Mouse (Mus musculus) cerebellum, postnatal 14 days (tissue): ENCODE results near the gene Hyal1.

Source experiments
- DNase-seq, 2 experiments: peaks; one replicate each; pipeline ENCODE4 v3.0.0; 2021; ENCODE audit warnings: mixed read lengths in 2 of 2

Gene Hyal1

GRCm38 (mm10) chr9:107598385-107598784 lies 21.7 kb downstream of the Hyal1 start:
- DNase-seq, result no peak

DNA sequence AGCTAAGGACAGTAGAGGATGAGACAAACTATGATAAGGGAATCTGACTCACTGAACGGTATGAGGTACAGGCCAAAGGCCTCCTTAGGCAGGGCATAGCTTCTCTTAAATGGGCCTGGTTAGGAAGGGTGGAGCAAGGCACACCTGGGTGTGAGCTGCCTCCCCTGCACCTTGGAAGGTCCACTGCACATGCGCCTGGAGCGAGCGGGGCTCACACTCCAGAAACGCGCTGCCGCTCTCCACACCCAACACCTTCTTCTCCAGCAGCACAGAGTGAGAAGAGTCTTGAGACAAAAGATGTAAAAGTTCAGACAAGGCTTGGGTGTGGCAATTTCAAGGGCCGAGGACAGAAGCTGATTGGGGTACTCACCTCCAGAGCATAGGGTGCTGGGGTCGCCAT lies 22.7 kb downstream of the Hyal1 start:
- no peak for DNase-seq

DNA sequence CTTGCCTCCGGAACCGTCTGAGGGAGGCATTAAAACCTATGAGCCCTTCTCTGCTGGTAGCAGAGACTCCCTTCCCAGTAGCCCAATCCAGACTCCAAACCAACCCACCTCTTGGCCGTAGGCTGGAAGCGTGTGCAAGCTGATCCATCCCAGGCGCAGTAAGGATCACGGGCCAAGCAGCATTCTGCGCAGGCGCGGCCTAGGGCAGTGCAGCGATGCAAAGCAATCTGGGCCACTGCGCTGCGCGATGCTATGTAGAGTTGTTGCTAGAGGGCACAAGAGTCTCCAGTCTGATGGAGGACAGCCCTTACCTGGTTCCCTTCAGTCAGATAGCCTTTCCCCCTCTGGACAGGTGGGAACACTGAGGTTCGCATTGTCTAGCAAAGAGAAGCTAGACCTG lies 23.1 kb downstream of the Hyal1 start:
- DNase-seq, result peak; percentile 72 to 74

DNA sequence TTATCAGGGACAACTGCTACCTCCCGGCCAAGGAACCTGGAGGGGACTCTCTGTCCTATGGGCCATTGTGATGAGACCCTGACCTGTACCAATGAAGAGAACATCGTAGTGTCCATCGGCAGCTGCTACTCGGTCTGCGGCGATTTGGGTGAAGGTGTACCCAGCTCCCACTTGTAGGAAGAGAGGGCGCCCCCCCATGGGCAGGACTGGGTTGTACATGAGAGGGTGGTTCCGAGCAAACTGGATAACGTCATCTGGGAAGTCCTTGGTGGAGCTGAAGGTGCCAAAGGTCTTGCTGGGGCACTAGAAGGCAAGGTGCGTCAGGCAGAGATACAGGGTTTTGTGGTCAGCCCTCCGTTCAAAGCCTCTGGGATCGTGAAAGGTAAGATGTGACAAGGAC lies 24.0 kb downstream of the Hyal1 start:
- DNase-seq, result peak in 1 of 2 experiments; percentile 73

DNA sequence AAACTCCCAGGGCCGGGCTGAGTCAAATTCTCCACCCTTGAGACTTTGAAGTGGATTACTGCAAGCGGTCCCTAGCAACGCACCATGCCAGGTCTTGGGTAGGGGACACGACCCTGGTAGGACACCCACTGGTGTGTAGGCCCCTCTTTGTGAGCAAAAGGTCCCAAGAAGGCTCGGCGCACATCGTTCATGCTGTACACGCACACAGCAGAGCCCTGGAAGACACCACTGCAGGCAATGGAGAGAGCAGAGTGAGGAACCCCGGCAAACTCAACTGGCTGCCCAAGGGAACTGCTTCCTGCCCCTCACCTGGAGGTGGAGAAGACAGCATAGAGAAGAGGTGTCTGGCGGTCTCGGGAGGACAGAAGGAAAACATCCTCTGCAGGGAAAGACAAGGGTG lies 24.5 kb downstream of the Hyal1 start:
- no peak for DNase-seq

DNA sequence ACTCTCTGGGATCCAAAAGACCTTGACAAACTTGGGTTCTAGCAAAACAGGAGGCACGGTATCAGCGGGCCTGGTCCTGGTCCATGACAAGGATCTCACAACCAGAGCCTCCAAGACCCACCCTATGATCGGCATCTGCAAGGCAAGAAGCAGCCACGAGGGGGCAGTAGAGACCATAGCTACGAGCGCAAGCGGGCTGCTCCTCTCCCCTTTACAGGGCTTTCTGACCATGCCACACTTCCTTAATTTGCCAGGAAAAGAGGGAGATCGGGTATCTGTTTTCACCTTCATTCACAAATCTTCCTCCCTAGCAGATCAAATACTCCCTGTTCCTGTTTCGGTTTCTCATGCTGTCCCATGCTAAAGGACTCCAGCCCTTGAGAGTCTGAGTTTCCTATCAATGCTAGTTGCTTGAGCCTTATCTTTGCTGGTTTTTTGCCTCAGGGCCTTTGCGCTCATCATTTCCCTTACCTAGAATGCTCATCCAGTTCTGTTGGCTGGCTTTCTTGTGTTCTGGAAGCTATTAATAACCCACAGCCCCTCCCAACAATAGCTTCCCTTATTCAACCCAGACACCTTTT lies 25.4 kb downstream of the Hyal1 start:
- peak; percentile 98 to 100 for DNase-seq

- DNase-seq, result no peak
Measured at GRCm38 (mm10) chr9:107603251-107603650, 26.5 kb downstream of the Hyal1 start.

DNA sequence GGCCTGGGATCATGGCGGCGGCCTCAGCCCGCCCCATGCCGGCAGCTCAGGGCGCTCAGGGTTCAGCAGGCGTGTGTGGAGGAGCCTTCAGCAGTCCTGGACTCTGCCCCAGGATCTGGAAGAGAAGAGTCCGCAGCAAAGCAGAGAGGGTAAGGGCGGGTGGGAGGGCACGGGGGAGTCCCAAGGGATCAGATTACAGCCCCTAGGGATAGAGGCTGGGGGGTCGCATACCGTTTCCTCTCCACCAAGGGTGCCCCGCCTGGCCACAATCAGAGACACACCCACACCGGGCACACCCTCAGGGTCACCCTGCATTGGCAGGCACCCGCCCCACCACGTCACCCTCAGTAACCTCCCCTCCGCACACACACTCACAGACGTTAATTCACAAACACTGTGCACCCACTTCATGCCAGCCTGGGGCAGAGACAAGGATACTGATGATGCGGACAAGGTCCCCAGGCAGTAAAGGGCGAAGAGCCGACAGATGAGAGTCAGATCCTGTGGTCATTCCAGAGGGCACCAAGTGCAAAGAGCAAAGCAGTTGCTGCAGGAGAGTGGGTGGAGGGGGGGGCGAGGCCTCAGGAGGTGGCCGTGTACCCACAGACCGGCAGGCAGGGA lies 28.4 kb downstream of the Hyal1 start:
- DNase-seq, result no peak

- no peak for DNase-seq
Measured at GRCm38 (mm10) chr9:107606591-107606990, 29.9 kb downstream of the Hyal1 start.

- no peak for DNase-seq
Measured at GRCm38 (mm10) chr9:107607036-107607435, 30.3 kb downstream of the Hyal1 start.

GRCm38 (mm10) chr9:107607653-107608245 lies 31.0 kb downstream of the Hyal1 start:
- no peak for DNase-seq

GRCm38 (mm10) chr9:107608741-107609432 lies 32.2 kb downstream of the Hyal1 start, which contains the start of gene Sema3b:
Gene Sema3b (minus strand): TSS chr9:107609229.
- no peak for DNase-seq

DNA sequence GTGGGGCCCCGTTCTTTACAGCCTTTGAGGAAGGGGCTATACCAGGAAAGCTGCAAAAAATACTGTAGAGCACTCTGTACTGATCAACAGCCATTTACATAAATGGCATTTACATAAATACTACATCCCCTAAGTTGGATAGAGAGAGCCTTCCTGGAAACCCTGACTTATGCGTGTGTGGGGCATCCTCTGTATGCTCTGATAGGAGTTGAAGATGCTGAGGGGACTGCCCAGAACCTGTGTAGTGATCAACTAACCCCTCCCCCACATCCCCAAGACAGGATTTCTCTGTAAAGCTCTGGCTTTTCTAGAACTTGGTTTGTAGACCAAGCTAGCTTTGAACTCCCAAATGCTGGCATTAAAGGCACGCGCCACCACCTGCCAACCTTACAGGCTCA lies 32.7 kb downstream of the Hyal1 start:
- DNase-seq, result no peak

DNA sequence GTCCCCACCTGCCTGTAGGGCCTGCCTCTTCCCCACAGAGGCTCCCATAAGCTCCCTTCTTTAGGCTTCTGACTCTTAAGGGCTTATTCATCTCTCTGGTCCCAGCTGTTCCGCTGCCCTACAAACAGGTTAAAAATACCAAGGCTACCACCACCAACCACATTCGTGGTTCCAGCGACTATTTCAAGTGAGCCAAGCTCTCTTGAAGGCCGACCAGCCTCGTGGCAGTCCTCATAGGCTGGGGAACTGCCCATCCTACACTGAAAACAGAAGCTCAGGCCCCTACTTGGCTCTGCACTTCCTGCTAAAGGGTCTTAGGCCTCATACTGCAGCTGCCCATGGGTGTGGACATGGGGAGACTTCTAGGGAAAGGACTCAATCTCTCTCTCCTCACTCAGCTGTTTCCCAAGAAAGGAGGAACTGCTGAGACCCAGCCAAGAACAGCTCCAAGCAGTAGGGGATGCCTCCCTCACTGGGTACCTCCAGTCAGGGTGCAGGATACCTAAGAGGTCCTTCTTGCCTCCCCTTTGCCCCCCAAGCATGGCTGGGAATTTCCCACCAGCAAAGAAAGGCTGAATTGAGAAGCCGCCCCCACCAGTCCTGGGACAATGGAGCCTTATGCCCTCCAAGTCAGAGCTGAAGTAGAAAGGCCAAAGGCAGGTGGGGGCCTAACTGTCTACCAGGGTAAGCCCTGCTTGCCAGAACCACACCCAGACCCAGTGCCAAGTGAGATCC lies 34.9 kb downstream of the Hyal1 start:
- DNase-seq, result no peak

DNA sequence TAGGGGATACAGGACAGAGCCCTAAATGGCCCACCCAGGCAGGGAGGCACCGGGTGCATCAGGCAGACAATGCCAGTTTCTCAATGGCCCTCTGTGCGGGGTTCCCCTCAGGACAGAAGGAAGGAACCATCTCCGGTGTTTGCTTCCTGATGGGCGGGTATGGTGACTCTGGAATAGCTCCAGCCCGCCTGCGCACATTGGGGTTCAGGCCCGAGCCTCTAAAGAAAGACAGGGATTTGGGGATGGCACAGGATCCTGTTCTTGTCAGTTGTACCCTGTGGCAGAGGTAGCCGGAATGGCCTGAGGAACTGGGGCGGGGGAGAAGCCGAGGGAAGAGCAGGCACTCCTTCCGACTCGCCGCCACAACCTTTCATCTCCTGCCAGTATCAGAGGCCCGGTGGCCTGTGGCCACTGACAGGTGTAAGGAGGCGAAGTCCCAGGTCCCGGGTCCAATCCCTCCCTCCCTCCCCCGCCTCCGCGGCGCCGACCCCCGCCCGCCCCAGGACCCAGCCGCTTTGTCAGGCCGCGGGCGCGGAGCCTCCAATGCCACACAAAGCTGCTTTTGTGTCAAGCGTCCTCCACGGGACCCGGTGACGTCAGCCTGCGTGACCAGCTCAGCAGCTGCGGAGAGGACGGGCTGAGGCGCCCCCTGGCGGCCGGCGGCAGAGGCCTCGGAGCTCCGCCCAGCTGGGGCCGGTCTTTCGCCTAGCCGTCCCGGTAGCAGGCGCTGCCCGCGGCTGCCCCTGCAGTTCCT lies 35.6 kb downstream of the Hyal1 start:
- peak; percentile 100 for DNase-seq

GRCm38 (mm10) chr9:107612945-107613569 lies 36.3 kb downstream of the Hyal1 start:
- peak in 1 of 2 experiments; percentile 55 for DNase-seq

DNA sequence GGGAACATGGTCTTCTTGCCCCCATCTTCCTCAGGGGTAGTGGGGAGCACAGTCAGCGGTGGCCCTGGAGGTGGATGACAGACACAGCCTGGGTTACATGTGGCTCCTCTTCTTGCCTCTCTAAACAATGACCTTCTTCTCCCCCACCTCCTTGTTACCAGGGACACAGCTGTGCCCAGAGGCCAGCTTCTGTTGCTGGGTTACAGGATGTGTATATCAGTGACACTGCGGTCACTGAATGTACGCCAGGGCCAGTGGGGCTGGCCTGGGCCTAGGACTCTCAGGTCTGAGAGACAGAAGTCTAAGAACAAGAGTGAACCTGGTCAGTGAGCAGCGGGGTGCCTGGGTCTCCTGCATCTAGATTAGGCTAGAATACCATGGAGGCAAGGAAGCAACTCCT lies 38.3 kb downstream of the Hyal1 start:
- peak in 1 of 2 experiments; percentile 21 for DNase-seq

DNA sequence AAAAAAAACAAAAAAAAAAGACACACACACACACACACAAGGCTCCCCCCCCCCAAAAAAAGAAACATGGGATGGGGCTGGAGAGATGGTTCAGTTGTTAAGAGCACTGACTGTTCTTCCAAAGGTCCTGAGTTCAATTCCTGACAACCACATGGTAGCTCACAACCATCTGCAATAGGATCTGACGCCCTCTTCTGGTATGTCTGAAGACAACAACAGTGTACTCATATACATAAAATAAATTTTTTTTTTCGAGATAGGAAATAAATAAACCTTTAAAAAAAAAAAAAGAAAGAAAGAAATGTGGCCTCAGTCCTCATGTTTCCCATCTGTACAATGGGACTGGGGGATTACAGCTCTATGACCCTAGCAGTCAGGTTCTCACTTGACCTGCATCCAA lies 40.7 kb downstream of the Hyal1 start:
- DNase-seq, result no peak

DNA sequence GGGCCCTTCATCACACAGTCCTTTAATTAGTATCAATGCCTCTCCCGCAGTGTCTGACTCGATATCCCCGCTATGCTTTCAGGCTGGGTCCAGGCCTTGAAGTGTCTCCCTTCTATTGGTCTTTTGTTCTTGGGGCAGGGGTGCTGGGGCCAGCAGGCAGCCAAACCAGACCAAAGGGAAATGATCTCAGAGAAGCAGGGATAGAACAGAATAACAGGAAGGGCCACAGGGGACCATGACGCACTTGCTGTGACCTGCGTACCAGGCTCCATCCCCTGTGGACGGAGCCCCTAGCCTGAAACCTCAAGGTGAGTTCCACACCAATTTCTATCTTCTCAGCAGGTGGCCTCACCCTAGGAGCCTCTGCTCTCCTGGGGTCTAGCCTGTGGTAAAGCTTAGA lies 41.4 kb downstream of the Hyal1 start:
- DNase-seq, result peak in 1 of 2 experiments; percentile 2

DNA sequence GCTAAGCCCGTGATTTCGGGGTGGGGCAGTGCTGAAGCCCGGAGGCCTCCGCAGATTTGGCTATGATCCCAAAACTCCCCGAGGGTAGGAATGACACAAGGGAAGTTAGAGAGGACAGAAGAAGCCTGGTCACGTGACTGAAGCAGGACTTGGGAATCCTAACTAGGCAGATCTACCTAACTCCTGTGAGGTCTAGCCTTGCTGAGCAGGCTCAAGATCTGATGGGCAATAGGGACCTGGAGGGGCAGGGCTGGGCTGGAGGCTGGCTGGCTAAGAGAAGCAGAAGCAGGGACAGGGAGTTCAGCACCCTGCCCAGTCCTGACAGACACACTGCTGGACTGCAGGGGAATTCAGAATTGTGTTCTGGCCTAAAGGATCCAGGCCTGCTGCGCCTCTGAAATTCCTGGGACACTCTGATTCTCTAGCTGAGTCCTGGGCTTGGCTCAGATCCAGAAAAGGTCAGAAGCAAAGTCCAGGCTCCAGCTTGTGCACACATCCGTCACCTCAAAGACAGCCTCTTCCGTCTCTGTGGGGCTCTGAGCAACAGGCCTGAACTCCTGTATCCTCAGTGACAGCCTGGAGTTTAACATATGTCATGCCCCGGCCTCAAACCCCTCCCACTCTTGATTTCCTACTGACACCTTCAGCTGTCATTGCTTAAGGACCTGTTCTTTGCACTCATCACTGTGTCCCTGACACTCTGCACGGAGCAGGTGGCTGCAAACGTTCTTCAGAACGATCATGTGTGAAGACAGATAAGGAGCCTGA lies 42.2 kb downstream of the Hyal1 start:
- peak in 1 of 2 experiments; percentile 38 for DNase-seq

DNA sequence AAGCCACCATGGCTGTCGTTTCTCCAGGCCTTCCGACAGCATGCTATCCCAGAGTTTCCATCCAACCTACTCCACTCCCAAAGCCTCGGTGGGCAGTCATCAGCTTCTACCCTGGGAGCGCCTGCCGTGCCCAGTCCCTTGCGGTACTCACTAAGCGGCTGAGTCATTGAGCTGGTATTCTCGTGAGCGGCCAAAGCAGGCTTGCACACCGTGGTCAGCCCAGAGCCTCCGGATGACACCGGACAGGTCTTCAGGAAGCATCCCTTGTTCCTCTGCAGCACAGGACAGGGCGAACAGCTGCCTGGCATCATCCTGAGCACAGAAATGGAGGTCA lies 42.8 kb downstream of the Hyal1 start:
- DNase-seq, result peak in 1 of 2 experiments; percentile 26
